Mouse (Mus musculus) myocyte (in vitro differentiated cells): Measurements from ENCODE around the gene Ccdc82. TPM values are rescaled to one million over a fixed set of nuclear protein-coding genes. Genes with fewer than 3 reads are reported as not detected.

ENCODE experiments used
- H3K27me3 ChIP-seq: one replicate; pipeline ENCODE4 v1.6.1; 2011; ENCODE audit not compliant: control insufficient read depth, insufficient read depth, insufficient read length
- H3K36me3 ChIP-seq: one replicate; pipeline ENCODE4 v1.6.1; 2011; ENCODE audit not compliant: control insufficient read depth, insufficient read depth
- H3K4me2 ChIP-seq: one replicate; pipeline ENCODE4 v1.6.1; 2011; ENCODE audit warnings: low read depth, control low read depth
- H3K4me3 ChIP-seq: one replicate; pipeline ENCODE4 v1.5.1; 2011; ENCODE audit warnings: mild to moderate bottlenecking, control low read depth, moderate library complexity
- H3K79me2 ChIP-seq: one replicate; pipeline ENCODE4 v1.6.1; 2011; ENCODE audit not compliant: control insufficient read depth, insufficient read depth
- H3ac ChIP-seq: one replicate; pipeline ENCODE4 v1.6.1; 2011; ENCODE audit not compliant: control insufficient read depth, insufficient read length
- CEBPB ChIP-seq: IDR thresholded peaks from 2 replicates; pipeline ENCODE4 v1.6.1; 2011; ENCODE audit warnings: mild to moderate bottlenecking, moderate library complexity; ENCODE audit not compliant: poor library complexity, insufficient read depth, severe bottlenecking
- E2F4 ChIP-seq: IDR thresholded peaks from one replicate; pipeline ENCODE4 v1.6.1; 2011; ENCODE audit warnings: mild to moderate bottlenecking, control low read depth, moderate library complexity; ENCODE audit not compliant: insufficient read depth
- MAX ChIP-seq: IDR thresholded peaks from one replicate; pipeline ENCODE4 v1.6.1; 2011; ENCODE audit warnings: low read depth, mild to moderate bottlenecking, control low read depth
- MYOD1 ChIP-seq, 3 experiments: IDR thresholded peaks; one replicate each; pipeline ENCODE4 v1.6.1; 2011; ENCODE audit warnings: control low read depth in 2 of 3, low read depth in 2 of 3, mild to moderate bottlenecking in 2 of 3, moderate library complexity in 1 of 3; ENCODE audit not compliant: insufficient read length in 2 of 3, control insufficient read depth in 1 of 3
- MYOG ChIP-seq, 3 experiments: IDR thresholded peaks; one replicate each; pipeline ENCODE4 v1.6.1; 2011; ENCODE audit warnings: control low read depth in 2 of 3, low read depth in 2 of 3, mild to moderate bottlenecking in 2 of 3; ENCODE audit not compliant: insufficient read length in 2 of 3, control insufficient read depth in 1 of 3, insufficient read depth in 1 of 3
- POLR2A ChIP-seq: IDR thresholded peaks from one replicate; pipeline ENCODE4 v1.6.1; 2011; ENCODE audit warnings: low read depth, mild to moderate bottlenecking, control low read depth, moderate library complexity; ENCODE audit not compliant: insufficient read length
- POLR2AphosphoS2 ChIP-seq: IDR thresholded peaks from one replicate; pipeline ENCODE4 v1.6.1; 2011; ENCODE audit warnings: low read depth, control low read depth; ENCODE audit not compliant: insufficient read length
- REST ChIP-seq: IDR thresholded peaks from one replicate; pipeline ENCODE4 v1.6.1; 2011; ENCODE audit warnings: mild to moderate bottlenecking, control low read depth, moderate library complexity; ENCODE audit not compliant: insufficient read depth, insufficient read length
- SRF ChIP-seq: IDR thresholded peaks from one replicate; pipeline ENCODE4 v1.6.1; 2011; ENCODE audit warnings: low read depth; ENCODE audit not compliant: control insufficient read depth, insufficient read length
- TCF12 ChIP-seq: IDR thresholded peaks from one replicate; pipeline ENCODE4 v1.6.1; 2011; ENCODE audit warnings: mild to moderate bottlenecking, control low read depth; ENCODE audit not compliant: poor library complexity, insufficient read depth, severe bottlenecking
- TCF3 ChIP-seq: IDR thresholded peaks from one replicate; pipeline ENCODE4 v1.6.1; 2011; ENCODE audit warnings: low read depth, control low read depth; ENCODE audit not compliant: insufficient read length
- USF1 ChIP-seq: IDR thresholded peaks from one replicate; pipeline ENCODE4 v1.6.1; 2011; ENCODE audit warnings: low read depth, mild to moderate bottlenecking, control low read depth, moderate library complexity
- polyA plus RNA-seq: library from polyadenylated mRNA; unstranded; fragments of >200 nt; fragmentation: generic; extraction: Trizol; gene quantifications from one replicate; pipeline ENCODE4 v1.2.1, GENCODE M21; 2012; ENCODE audit warnings: missing spikeins

Ccdc82 gene
- polyA plus RNA-seq, 1 experiment = 2.1 TPM

DNA sequence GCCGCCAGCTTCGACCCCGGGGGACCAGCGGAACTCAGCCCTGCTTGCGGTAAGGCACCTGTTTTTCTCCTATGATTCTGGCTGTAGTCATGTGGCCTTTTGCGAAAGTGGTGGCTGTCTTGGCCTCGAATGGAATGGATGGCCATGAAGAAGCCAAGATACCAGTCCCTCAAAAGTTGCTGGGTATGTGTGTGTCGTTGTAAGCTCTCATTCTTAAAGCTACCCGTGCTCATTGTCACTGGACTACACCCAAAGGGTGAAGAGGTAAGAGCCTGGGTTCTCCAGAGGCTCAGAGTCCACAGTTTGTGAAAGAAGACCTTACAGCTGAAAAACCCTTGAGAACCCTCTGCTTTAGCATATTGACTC lies 51.7 kb downstream of the Ccdc82 start:
- Histone ChIP-seq H3K4me3 (peak overlapping the region; percentile 68), H3K36me3 (no peaks in the 10 kb centered on the region), H3K27me3 (no peaks in the 10 kb centered on the region), H3ac (peak overlapping the region; percentile 14), H3K4me2 (peak overlapping the region; percentile 83), H3K79me2 (no peaks in the 10 kb centered on the region)
- TF ChIP-seq TCF3 (no peak), POLR2AphosphoS2 (no peak), MAX (no peak), MYOD1 (IDR thresholded peaks at IDR 0.05; ENCODE audit: control insufficient read depth in 1 of 3, insufficient read length in 2 of 3, low read depth in 2 of 3) (no peak), CEBPB (no peak), POLR2A (no peak), USF1 (no peak), REST (no peak), SRF (no peak), MYOG (IDR thresholded peaks at IDR 0.05; ENCODE audit: control insufficient read depth in 1 of 3, insufficient read depth in 1 of 3, insufficient read length in 2 of 3, low read depth in 2 of 3) (no peak), E2F4 (no peak)

DNA sequence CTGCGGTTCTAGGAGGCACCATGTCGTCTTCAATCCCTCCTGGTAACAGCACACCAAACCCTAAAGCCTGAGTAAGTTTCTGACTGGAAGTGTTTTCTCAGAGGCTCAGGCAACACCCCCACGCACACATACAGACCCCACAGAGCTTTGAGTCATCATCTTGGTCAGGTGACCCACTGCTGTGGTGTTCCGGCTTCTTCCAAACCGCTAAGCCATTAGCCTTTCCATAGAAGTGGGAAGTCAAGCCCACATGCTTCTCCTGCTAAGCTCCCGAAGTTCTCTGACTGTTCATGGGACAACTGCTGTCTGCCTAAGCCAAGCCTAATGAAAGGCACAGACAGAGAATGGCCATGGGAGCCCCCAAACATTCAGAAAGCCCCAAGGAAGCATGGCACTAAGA lies 52.4 kb downstream of the Ccdc82 start:
- peak overlapping the region; percentile 83 for H3K4me2 ChIP-seq
- no peaks in the 10 kb centered on the region for H3K27me3 ChIP-seq
- H3ac ChIP-seq = no peak overlapping the region
- TF ChIP-seq CEBPB = no peak
- peak; percentile 65 for TF ChIP-seq USF1
- H3K79me2 ChIP-seq = no peaks in the 10 kb centered on the region
- H3K36me3 ChIP-seq = no peaks in the 10 kb centered on the region
- H3K4me3 ChIP-seq = peak overlapping the region; percentile 68

DNA sequence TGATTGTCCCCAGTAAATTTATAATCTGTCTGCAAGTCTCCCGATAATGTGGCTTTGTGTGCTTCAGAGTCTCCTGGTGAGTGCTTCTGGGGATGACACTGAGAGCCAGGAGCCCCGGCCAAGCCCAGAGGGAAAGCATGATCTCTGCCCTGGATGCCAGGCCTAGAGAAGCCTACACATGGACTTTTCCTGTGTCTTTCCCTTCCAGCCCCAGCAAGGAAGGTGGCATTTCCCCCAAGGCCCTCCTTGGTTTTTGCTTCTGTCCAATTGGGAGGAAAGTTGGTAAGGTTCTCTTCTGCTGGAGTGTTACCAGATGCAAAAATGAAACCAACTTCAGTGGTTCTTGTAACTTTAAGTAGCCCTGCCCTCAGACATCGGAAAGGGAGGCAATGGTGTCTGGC lies 53.3 kb downstream of the Ccdc82 start:
- no peak overlapping the region for H3K4me3 ChIP-seq
- H3K4me2 ChIP-seq = peak overlapping the region; percentile 83
- no peaks in the 10 kb centered on the region for H3K79me2 ChIP-seq
- no peaks in the 10 kb centered on the region for H3K36me3 ChIP-seq
- H3ac ChIP-seq = no peak overlapping the region
- TF ChIP-seq USF1 = no peak
- no peaks in the 10 kb centered on the region for H3K27me3 ChIP-seq

DNA sequence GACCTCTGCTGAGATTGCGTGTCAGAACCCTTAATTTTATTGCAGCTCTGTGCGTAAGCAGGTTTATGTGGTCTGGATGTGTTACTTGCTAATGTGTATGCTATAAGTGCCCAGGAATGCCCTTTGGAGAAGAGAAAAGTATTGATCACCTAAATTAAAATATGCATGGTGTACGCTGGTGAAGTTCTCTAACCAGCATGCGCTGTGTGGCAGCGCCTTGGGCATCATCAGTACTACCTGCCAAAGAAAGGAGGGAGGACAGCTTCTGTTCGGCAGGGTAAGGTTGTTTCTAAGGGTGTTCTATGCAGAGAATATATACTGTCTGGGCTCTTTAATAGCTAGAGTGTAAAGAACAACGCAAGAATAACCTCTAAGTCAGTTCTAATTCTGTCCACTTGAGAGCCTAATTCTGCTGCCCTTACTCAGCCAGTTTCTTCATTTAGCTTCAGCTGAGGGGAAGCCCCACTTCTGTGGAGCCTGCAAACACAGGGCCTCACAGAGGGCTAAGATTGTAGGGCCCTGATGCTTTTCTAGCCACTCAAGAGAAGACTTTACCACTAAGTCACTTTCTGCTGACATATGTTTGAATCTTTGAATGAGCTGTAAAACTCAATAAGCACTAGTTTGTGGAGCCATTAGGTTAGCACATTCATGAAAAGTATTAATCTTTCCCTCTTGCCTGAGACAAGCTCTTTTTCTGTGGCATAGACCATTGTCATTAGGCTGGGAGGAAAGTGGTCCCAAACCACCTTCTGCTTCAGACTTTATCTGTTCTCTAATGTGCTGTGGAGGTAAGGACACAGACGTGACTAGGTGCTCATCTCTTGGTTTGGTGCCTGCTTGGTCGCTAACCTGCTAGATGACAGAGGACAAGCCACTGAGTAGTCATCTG lies 54.4 kb downstream of the Ccdc82 start:
- Histone ChIP-seq H3K4me2 (peak overlapping the region; percentile 83), H3K4me3 (no peak overlapping the region), H3ac (no peak overlapping the region), H3K27me3 (no peaks in the 10 kb centered on the region), H3K79me2 (no peaks in the 10 kb centered on the region), H3K36me3 (no peaks in the 10 kb centered on the region)
- TF ChIP-seq CEBPB (no peak), MAX (no peak), SRF (no peak), TCF12 (no peak), USF1 (no peak), MYOG (IDR thresholded peaks at IDR 0.05; ENCODE audit: control insufficient read depth in 1 of 3, insufficient read depth in 1 of 3, insufficient read length in 2 of 3, low read depth in 2 of 3) (no peak), REST (no peak), TCF3 (no peak), E2F4 (no peak), POLR2AphosphoS2 (no peak)

DNA sequence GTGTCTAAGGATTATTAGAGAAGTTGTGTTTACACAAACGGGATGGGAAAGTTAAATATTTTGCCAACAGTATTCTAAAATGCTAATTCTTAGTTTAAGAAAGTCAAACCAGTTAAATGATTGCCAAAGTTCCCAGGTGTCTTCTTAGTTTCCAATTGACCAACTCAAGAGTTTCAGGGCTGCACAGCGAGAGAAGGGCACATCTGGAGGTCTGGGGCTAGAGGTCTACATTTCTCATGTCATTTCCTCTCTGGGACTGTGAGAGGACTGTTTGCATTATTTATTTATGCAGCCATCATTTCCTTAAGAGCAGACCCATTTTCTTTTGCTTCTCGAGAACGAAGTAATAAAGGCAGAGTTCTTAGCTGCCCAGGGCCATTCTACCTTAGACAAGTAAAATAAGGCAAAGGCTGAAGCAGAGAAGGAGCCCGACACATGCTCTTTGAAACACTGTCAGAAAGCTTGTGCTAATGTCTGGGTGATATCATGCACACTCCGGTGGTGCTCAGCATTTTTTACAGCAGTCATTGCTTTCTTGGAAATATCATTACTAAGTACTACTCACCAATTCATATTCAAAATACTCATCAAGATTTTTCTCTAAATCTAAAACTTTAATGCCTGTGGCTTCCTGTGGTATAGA lies 55.5 kb downstream of the Ccdc82 start:
- no peak overlapping the region for H3K4me2 ChIP-seq
- no peak overlapping the region for H3K4me3 ChIP-seq
- no peaks in the 10 kb centered on the region for H3K36me3 ChIP-seq
- no peaks in the 10 kb centered on the region for H3K27me3 ChIP-seq
- TF ChIP-seq POLR2A = no peak
- H3ac ChIP-seq = no peak overlapping the region
- H3K79me2 ChIP-seq = no peaks in the 10 kb centered on the region
